In the genomic region with DNA sequence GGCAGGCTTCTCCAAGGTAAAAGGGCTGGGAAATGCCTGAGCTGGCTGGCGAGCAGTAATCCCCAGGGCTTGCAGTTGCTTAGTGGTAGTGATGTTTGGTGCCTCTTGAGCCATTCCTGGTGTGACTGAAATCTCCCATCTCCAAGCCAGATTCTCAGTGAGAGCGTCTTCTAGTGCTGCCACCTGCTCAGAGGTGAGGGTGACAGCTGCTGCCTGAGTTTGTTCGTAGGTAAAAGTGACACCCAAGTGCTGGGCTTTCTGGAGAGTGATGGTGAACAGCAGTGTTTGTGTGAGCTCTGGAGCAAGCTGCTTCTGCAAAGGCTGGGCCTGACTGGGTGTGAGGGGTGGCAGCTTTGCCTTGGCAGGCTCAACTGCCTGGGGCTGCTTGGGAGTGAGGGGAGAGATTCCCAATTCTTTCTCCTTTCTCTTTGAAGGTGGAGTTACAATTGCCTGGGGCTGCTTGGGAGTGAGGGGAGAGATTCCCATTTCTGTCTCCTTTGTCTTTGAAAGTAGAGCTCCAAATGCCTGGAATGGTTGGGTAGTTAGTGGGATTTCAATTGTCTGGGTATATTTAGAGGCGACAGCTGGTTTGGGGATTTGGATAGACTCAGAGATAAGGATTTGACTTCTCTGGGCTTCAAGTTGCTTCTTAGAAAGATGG, we compare ENCODE assay signal across 27 mouse cellular contexts. TPM values are rescaled to one million over a fixed set of nuclear protein-coding genes. Genes with fewer than 3 reads are reported as not detected.
DNase-seq lines count a peak whose midpoint lies in the region; ATAC-seq and TF ChIP-seq lines count a peak whose summit lies in the region.
"Had no signal": no experiment of that assay in that cellular context is flagged by ENCODE, and none has a peak within 500 bp of the region (broad histone marks: within the 10 kb centered on the region; RNA-seq: fewer than 3 reads in every experiment).

No protein-coding gene starts in this region.

- TF ChIP-seq CTCF in forebrain, postnatal 0 days (IDR thresholded peaks at IDR 0.05; ENCODE audit: low read depth), result no peak

- no peak overlapping the region for H3K9ac ChIP-seq in forebrain, postnatal 0 days
- H3K9ac ChIP-seq in forebrain, embryonic 16.5 days (replicated peaks; ENCODE audit: low read depth, low read length), result no peak overlapping the region
- H3K9ac ChIP-seq: heart, embryonic 13.5 days; limb, embryonic 12.5 days; liver, embryonic 12.5 days; midbrain, embryonic 12.5 days; neural tube, embryonic 13.5 days; stomach, embryonic 15.5 days had no signal

- H3K9me3 ChIP-seq in forebrain, postnatal 0 days (ENCODE audit: low read length), result no peaks in the 10 kb centered on the region
- H3K9me3 ChIP-seq in forebrain, embryonic 16.5 days (ENCODE audit: control insufficient read depth, low read length), result no peaks in the 10 kb centered on the region
- H3K9me3 ChIP-seq: midbrain, embryonic 12.5 days; stomach, embryonic 15.5 days had no signal

- no peak overlapping the region for H3K4me2 ChIP-seq in forebrain, postnatal 0 days (ENCODE audit: low read depth)
- H3K4me2 ChIP-seq in forebrain, embryonic 16.5 days (ENCODE audit: low read length), result no peak overlapping the region
- H3K4me2 ChIP-seq: heart, embryonic 13.5 days; limb, embryonic 12.5 days; liver, embryonic 12.5 days; midbrain, embryonic 12.5 days; neural tube, embryonic 13.5 days; stomach, embryonic 15.5 days had no signal

- no peak overlapping the region for H3K4me3 ChIP-seq in forebrain, postnatal 0 days (ENCODE audit: low read depth, low read length)
- H3K4me3 ChIP-seq in forebrain, embryonic 16.5 days (replicated peaks; ENCODE audit: low read length), result no peak overlapping the region
- H3K4me3 ChIP-seq: erythroblast, embryonic 14.5 days; heart, adult 2 months; heart, embryonic 13.5 days; limb, embryonic 12.5 days; liver, embryonic 12.5 days; midbrain, embryonic 12.5 days; neural tube, embryonic 13.5 days; stomach, embryonic 15.5 days had no signal

- WGBS in forebrain, postnatal 0 days, result 58% methylated on average over 4 of the region's 4 CpGs
- 60% methylated on average over 4 of the region's 4 CpGs for WGBS in forebrain, embryonic 16.5 days

- no peaks in the 10 kb centered on the region for H3K27me3 ChIP-seq in forebrain, postnatal 0 days (ENCODE audit: insufficient read depth, low read length)
- no peaks in the 10 kb centered on the region for H3K27me3 ChIP-seq in forebrain, embryonic 16.5 days (replicated peaks; ENCODE audit: control insufficient read depth, insufficient read depth, low read length)
- H3K27me3 ChIP-seq: limb, embryonic 12.5 days; liver, embryonic 12.5 days; midbrain, embryonic 12.5 days; neural tube, embryonic 13.5 days; Patski; stomach, embryonic 15.5 days had no signal

- H3K36me3 ChIP-seq in forebrain, postnatal 0 days (ENCODE audit: insufficient read depth), result no peaks in the 10 kb centered on the region
- no peaks in the 10 kb centered on the region for H3K36me3 ChIP-seq in forebrain, embryonic 16.5 days (ENCODE audit: control insufficient read depth, insufficient read depth)
- H3K36me3 ChIP-seq: heart, embryonic 13.5 days; limb, embryonic 12.5 days; liver, embryonic 12.5 days; midbrain, embryonic 12.5 days; neural tube, embryonic 13.5 days; stomach, embryonic 15.5 days had no signal

- peak; percentile 10 for DNase-seq in forebrain, postnatal 0 days
- peak; percentile 5 for DNase-seq in retina, postnatal 1 day
- no peak for DNase-seq in retina, embryonic 14.5 days (ENCODE audit: low spot score)
- DNase-seq in ZHBTc4 (ENCODE audit: low read depth, low spot score) (peak; percentile 79), MN1 (ENCODE audit: low spot score) (no peak)
- DNase-seq in gastrocnemius, adult 8-10 months (ENCODE audit: low spot score in 2 of 2), result no peak
- DNase-seq: adrenal gland, postnatal 36 days; cerebellum, adult 11-12 months; gastrocnemius, postnatal 36 days; heart, adult 2 months; heart, postnatal 14 days; kidney, adult 18-20 months; lung, adult 18-20 months; thymus, postnatal 25 days had no signal

- ATAC-seq in forebrain, postnatal 0 days, result 0 out of 2 replicates have a peak, but pooled peaks have one; percentile 38
- no peak for ATAC-seq in forebrain, embryonic 16.5 days
- ATAC-seq: activated CD4-positive, CD25-positive, alpha-beta regulatory T cell, adult 4 months; liver, embryonic 12.5 days; Patski had no signal

- no peaks in the 10 kb centered on the region for H3K4me1 ChIP-seq in forebrain, postnatal 0 days (ENCODE audit: insufficient read depth)
- H3K4me1 ChIP-seq in forebrain, embryonic 16.5 days (replicated peaks; ENCODE audit: control insufficient read depth, insufficient read depth, low read length), result 0 out of 2 replicates have a peak, but pooled peaks cover 2% of the 10 kb centered on the region
- H3K4me1 ChIP-seq: heart, embryonic 13.5 days; limb, embryonic 12.5 days; liver, embryonic 12.5 days; neural tube, embryonic 13.5 days; stomach, embryonic 15.5 days had no signal

- no peak overlapping the region for H3K27ac ChIP-seq in forebrain, postnatal 0 days (ENCODE audit: low read depth, low read length)
- H3K27ac ChIP-seq in forebrain, embryonic 16.5 days (ENCODE audit: low read length), result no peak overlapping the region
- H3K27ac ChIP-seq: heart, adult 2 months; heart, embryonic 13.5 days; liver, embryonic 12.5 days; midbrain, embryonic 12.5 days; neural tube, embryonic 13.5 days; stomach, embryonic 15.5 days had no signal

RNA-seq across cellular contexts. Expression of a gene that starts 25.8 kb away (rescaled TPM):
- total RNA-seq in forebrain, postnatal 0 days (2014; rRNA removed), result under 0.01 TPM in 1 of 2 replicates, not detected in the other
- polyA plus RNA-seq in forebrain, postnatal 0 days (2015; fragmentation: Nextera tagmentation; extraction: Ambion mirVana), result not detected in 2 replicates
- not detected in 2 replicates for polyA plus RNA-seq in forebrain, embryonic 16.5 days (2015; fragmentation: Nextera tagmentation; extraction: Ambion mirVana)
- total RNA-seq in gastrocnemius, adult 8-10 months (2022), result under 1 TPM in 2 of 4 experiments, not detected in 2; 0.03 to 0.07 TPM
- total RNA-seq: left cerebral cortex, postnatal 10 days had no signal
- polyA plus RNA-seq: activated CD4-positive, CD25-positive, alpha-beta regulatory T cell, adult 4 months; C2C12; embryonic facial prominence, embryonic 11.5 days; erythroblast, embryonic 14.5 days; heart, embryonic 13.5 days; limb, embryonic 12.5 days; liver, embryonic 12.5 days; neural tube, embryonic 13.5 days; Patski; stomach, embryonic 15.5 days had no signal

RNA-seq across cellular contexts. Expression of a gene that starts 28.8 kb away (rescaled TPM):
- total RNA-seq in forebrain, postnatal 0 days (2014; rRNA removed), result 39.1 and 48.6 TPM in 2 replicates
- 12.4 and 19.1 TPM in 2 replicates for polyA plus RNA-seq in forebrain, postnatal 0 days (2015; fragmentation: Nextera tagmentation; extraction: Ambion mirVana)
- polyA plus RNA-seq in forebrain, embryonic 16.5 days (2015; fragmentation: Nextera tagmentation; extraction: Ambion mirVana), result 27.4 and 31.5 TPM in 2 replicates
- 10 to 100 TPM; 40.0 to 65.4 (median 47.6) TPM for total RNA-seq in gastrocnemius, adult 8-10 months (2022)

Comparison
In these comparisons a context has a peak if more than half of its experiments do, and no peak if none do; other contexts are left out.
1. DNase-seq: peak in forebrain, postnatal 0 days (single experiment), retina, postnatal 1 day (single experiment) and ZHBTc4 (single experiment); none in retina, embryonic 14.5 days (single experiment), gastrocnemius, adult 8-10 months (0 of 2) and MN1 (single experiment).